Mouse (Mus musculus) kidney, postnatal 10 days (tissue): ENCODE data around the gene Sec24c.
A peak's percentile ranks its signal among the peaks of the same experiment; 100 is the strongest.
"Not testable (repeated sequence)": the region's sequence is repeated elsewhere in the genome, so short reads cannot be mapped to it uniquely, and the experiment has no call there.

Experiments used
- DNase-seq: peaks from one replicate; pipeline ENCODE4 v3.0.0; 2021; ENCODE audit warnings: mixed read lengths

The Sec24c gene

DNA sequence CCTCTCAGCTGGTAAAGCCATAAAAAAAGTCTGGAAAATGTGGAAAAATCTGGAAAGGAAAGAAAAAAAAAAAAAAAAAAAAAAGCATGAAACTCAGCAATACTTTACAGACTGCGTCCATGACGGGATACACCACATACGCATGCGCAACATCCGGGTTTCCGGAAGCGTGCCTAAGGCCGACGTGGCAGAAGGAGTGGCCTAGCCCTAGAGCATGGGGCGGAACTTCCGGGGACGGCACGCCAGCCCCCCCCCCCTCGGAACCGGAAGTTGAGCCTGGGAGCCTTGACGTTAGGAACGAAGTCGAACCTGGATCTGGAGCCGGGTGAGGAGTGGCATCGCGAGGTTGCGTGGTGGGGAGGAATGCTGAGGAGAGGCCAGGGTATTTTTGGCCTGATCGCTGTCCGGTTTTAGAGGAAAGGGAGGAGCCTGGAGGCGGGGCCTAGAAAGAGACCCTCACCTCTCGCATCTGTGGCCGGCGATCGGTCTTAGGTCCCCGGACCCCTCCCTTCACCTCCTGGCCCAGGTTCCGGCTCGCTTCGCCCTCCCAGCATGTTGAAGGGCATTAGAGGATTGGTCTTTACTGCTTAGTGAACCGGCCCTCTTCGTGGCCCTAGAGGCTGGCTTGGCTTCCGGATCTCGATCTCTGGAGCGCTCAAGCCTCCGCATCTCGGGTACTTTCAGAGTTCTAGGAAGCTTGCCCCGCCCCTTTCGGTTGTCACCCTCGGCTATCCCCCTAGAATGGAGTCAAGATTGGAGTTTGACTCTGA, at the start of gene Sec24c:
TSS of gene Sec24c (plus strand) at position 245 of the 770 bp plus-strand sequence.
- peak; percentile 99 for DNase-seq

DNA sequence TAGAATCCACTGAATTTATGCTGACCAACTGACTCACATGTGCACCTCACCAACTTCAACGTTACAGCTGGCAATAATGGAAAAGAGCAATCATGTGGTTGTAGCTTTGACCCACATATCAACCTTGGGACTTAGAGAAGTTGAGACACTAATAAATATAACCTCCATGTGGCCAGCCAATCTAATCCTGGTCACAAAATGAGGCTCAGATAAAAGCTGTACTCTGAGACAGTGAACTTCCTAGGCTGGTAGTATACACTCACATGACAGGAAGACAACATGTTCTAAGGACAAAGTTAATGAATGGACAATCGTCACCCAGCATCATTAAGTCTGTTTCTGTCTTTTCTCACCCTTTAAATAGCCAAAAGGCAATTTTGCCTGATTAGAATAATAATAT, 47.7 kb upstream of the Sec24c start:
- no peak for DNase-seq

GRCm38 (mm10) chr14:20626971-20627370, 47.1 kb upstream of the Sec24c start:
- DNase-seq = no peak

DNA sequence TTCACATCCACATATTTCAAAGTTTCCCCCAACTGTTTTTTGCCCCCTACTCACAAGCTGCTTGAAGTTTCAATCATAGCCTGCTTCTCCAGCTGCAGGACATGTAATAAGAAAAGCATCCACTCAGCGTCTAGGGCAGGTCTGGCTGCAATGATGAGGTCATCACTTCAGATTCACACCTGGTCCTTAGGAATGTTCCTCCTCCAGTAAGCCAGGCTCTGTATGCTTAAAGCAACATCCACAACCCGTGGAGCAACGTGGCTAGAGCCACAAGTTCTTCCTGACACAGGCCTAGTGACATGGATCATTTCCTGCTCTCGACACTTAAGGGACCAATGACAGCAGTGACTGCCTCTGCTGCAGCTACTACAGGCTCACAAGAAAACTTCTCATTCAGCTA, 42.9 kb upstream of the Sec24c start:
- no peak for DNase-seq

- DNase-seq = no peak
Measured at GRCm38 (mm10) chr14:20635546-20635945, 38.6 kb upstream of the Sec24c start.

DNA sequence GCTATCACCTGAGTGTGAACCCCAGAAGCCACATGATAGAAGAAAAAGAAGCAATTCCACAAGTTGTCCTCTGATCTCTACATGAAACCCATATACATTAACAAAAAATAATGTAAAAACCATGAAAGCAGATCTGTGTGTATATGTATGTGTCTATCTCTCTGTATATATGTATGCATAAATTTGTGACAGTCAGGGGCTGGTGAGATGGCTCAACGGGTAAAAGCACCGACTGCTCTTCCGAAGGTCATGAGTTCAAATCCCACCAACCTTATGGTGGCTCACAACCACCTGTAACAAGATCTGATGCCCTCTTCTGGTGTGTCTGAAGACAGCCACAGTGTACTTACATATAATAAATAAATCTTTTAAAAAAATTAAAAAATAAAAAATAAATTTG, 37.1 kb upstream of the Sec24c start:
- not testable (repeated sequence) for DNase-seq

DNA sequence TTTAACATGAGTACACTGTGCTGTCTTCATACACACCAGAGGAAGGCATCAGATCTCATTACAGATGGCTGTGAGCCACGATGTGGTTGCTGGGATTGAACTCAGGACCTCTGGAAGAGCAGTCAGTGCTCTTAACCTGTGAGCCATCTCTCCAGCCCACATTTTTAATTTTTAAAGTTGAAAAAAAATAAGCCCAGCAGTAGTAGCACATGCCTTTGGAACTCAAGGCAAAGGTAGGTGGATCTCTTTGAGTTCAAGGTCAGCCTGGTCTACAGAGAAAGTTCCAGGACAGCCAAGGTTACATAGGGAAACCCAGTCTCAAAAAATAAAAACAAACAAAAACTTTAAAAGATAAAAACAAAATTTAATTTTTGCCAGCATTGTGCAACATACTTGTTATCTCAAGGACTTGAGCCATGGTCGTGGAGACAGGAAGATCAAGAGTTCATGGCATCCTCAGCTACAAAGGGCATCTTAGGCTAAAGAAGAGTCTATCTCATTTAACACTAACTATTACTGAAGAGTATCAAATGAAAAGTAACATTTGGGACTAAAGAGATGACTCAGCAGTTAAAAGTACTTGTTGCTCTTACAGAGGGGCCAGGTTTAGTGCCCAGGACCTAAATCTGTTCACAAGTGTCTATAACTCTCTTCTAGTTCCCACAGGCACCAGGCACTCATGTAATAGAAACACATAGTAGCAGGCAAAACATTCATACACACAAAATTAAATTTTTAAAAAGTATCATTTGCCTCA, 36.1 kb upstream of the Sec24c start:
- no peak for DNase-seq

GRCm38 (mm10) chr14:20638702-20639101, 35.4 kb upstream of the Sec24c start:
- no peak for DNase-seq

GRCm38 (mm10) chr14:20639918-20640619, 34.0 kb upstream of the Sec24c start:
- peak; percentile 30 for DNase-seq

- DNase-seq = peak; percentile 99
Measured at GRCm38 (mm10) chr14:20640644-20641437, 33.3 kb upstream of the Sec24c start, which contains the start of gene Usp54. Usp54 (minus strand) TSS chr14:20641063.

DNA sequence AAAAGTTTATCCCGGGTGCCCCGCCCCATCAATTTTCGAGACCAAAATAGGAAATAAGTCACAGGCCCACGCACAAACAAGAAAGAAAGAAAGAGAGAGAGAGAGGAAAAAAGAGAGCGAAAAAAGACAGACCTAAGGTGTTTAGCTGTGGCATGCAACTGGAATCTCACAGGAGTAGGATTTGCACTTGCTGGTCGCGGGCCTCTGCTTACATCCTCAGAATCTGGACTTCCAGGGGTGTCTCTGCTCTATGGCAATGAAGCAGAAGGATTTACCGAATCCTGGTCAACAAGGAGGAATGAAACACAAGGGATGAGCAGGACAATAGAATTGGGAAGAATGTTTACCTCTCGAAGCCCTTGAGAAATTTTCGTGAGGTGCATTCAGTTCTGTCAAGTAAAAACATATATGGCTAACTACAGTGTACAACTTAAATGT, 32.7 kb upstream of the Sec24c start:
- DNase-seq = peak; percentile 36

DNA sequence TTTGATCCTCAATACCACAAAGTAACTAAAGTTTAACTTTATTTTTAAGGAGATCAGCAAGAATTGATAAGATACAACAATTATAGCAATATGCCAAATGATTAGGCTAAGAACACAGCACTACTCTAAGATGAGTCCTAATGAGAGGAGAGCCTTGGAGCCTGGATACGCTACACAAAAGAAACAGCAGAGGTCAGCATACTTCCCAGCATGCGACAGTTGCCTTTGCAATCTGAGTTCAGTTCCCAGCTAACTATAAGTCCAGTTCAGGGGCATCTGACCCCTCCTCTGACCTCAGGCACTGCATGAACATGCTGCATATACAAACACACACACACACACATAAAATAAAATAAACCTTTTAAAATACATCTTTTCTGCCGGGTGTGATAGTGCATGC, 28.6 kb upstream of the Sec24c start:
- DNase-seq = no peak

GRCm38 (mm10) chr14:20646381-20646780, 27.7 kb upstream of the Sec24c start:
- DNase-seq = no peak

DNA sequence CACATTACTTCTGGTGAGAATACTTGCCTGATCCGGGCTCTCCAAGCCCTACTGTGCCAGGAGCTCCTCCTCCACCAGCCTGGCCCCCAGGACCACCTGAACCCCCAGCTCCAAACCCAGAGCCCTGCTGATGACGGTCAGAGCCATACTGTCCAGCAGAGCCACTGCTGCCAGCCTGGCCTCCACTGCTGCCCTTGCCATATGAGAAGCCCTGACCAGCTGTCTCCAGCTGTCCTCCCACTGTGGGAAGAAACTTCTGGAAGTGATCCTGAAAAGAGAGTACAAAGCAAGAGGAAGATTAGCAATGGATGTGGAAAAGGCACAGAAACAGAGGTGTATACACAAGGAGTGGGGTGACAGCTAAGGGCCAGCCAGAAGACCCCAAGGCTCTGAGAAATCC, 23.1 kb upstream of the Sec24c start:
- peak; percentile 53 for DNase-seq

DNA sequence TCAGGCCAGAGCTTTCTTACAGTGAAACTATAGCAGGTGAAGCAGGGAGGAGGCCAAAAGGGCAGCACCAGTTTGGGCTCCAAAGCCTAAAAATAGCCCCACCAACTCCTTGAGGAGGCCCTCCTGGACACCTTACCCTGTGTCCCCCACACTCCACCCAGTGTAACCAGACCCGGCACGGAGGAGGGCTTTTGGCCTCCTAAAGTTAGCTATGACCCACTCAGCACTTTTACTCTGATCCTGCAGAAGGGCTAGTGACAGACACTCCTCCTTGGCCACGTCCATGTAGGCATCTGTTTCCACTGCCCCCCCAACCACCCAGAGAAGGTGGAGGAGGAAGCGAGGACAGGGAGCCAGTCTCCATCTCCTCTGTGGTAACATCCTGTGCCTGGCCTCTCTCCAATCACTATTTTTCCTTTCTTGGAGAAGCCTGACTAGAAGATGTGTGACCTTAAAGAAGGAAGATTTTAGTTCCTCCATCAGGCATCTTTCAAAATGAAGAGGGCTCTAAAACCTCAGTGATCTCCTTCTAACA, 22.3 kb upstream of the Sec24c start:
- DNase-seq = no peak

DNA sequence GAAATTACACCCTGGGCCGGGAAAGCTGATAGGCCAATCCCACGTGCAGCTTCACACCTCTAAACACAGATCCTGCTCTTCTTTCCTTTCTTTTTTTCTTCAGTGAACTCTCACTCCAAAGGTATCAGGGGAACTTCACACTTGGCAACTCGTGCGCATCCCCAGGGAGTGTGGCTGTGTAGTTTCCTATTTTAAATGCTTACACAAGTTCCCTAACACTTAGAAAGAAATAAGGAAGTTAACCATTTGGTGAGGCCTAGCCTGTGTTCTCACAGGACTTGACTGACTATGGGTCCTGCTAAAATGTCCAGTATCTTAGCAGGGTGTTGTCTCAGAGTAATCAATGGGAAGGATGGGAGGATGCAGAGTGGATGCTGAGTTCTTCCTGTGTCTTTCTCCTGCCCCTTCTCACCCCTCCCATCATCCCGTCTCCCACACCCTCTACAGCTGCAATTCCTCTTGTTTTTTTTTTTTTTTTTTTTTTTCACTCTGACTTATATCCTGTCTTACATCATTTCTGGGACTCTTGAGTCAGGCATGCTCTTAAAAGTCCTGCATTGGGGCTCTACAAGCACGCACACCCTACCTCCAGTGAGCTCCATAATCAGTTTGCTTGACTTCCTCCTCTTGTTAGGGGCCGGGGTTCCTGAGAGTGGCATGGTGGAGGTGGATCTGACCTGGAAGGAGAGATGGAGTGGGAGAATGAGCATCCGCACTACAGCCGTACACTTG, 19.3 kb upstream of the Sec24c start:
- DNase-seq = no peak

DNA sequence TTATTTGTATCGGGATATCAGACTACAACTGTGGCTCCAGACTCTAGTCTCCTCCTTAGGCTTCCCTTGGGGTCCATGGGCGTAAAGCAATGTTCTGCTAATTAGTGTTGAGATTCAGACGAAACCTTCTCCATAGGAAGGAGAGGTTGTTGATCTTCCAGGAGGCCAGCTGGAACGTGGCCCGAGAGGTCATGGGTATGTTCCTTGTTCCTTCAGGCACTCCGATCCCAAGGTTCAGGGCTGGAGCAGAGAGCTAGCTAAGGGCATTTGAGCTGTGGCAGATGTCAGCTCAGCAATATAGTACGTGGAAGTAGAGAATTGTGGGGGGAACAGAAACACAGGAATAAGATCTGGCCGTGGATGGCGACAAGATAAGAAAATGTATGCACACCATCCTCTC, 18.4 kb upstream of the Sec24c start:
- DNase-seq = no peak

DNA sequence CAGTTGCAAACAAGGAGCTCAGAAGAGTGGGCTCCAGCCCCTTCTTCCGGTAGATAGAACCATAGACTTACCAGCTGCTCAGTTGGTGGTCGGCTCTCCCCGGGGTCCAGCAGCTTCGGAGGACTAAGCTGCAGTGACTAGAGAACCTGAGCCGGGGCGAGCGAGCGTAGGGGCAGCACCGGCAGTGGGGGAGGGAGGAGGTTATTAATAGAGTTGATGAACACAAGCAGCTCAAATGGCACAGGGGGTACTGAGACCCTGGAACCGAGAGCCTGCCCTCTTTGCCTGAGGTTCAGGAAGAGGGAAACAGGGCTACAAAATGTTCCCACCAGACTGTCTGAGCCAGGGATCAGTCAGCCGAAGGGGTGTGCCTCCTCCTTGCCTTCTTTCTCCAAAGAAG, 17.7 kb upstream of the Sec24c start, which contains the start of gene Myoz1:
TSS of gene Myoz1 (minus strand) at position 180 of the 400 bp plus-strand sequence.
- no peak for DNase-seq

GRCm38 (mm10) chr14:20658326-20658725, 15.8 kb upstream of the Sec24c start:
- DNase-seq = peak; percentile 63

DNA sequence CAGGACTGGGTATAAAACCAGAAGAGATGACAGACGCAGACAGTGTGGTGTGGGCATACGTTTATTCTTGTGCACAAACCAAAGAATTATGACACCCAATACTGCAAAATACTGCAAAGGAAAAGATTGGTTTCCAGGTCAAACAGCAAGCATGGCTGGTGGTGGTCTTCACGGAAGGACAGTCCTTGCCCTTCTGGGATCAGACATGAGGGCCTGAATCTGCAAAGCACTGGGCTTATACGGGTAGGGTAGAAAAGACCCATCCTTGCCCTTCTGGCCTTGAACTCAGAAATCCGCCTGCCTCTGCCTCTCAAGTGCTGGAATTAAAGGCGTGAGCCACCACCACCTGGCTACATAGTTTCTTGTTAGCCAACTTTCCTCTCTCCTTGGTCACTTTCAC, 15.2 kb upstream of the Sec24c start:
- DNase-seq = no peak

DNA sequence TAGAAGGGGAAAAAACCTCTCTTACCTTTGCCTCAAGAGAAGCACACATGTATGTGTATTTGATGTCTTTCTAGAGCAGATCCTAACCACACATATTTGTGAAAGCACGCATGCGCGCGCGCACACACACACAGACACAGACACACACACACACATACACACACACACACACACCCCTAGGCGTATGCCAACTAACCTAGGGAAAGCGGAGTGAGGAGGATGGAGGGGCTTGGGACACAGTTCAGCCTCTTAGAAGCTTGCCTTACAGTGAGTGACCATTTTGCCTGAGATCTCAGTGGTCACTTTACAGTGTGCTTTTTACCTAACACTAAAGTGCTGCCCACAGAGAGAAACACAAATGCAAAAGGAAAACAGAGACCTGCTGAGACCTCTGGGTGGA, 14.4 kb upstream of the Sec24c start:
- DNase-seq = no peak
